Mouse (Mus musculus): ENCODE data around the gene Comt. TPM values are rescaled to one million over a fixed set of nuclear protein-coding genes. Genes with fewer than 3 reads are reported as not detected.

The Comt gene
- polyA plus RNA-seq (2015; fragmentation: Nextera tagmentation; extraction: Ambion mirVana) = 119 and 123 TPM in 2 replicates

GRCm38 (mm10) chr16:18426802-18427280 is at the start of gene Comt:
Gene Comt, minus strand, starts transcription at chr16:18426852.
- H3K27me3 ChIP-seq (replicated peaks; ENCODE audit: control insufficient read depth, insufficient read depth, low read length) = no peaks in the 10 kb centered on the region
- H3K27ac ChIP-seq (ENCODE audit: low read depth, low read length) = peak within 1 kb of the TSS; percentile 84
- H3K9me3 ChIP-seq (ENCODE audit: control insufficient read depth, low read length) = no peaks in the 10 kb centered on the region
- WGBS = 58% methylated on average over 5 of the region's 5 CpGs
- peaks cover 2% of the 10 kb centered on the region; the same call in 1 of the 2 replicates for H3K36me3 ChIP-seq (ENCODE audit: control insufficient read depth, insufficient read depth, low read length)
- H3K4me2 ChIP-seq (ENCODE audit: low read length) = peak within 1 kb of the TSS; percentile 87
- H3K4me1 ChIP-seq (ENCODE audit: control insufficient read depth, insufficient read depth, low read depth, low read length) = peaks cover 27% of the 10 kb centered on the region
- H3K4me3 ChIP-seq (ENCODE audit: low read length) = peak within 1 kb of the TSS; percentile 93
- no peak for ATAC-seq
- H3K9ac ChIP-seq (ENCODE audit: low read depth, low read length) = peak within 1 kb of the TSS; percentile 96

- no peak for ATAC-seq
These were observed 47.4 kb upstream of the Comt start for GRCm38 (mm10) chr16:18474021-18474420.

GRCm38 (mm10) chr16:18472976-18473375 is 46.3 kb upstream of the Comt start:
- peaks cover 6% of the 10 kb centered on the region for H3K36me3 ChIP-seq (ENCODE audit: control insufficient read depth, insufficient read depth, low read length)
- no peaks in the 10 kb centered on the region for H3K4me1 ChIP-seq (ENCODE audit: control insufficient read depth, insufficient read depth, low read depth, low read length)
- no peak overlapping the region for H3K27ac ChIP-seq (ENCODE audit: low read depth, low read length)
- ATAC-seq = no peak
- no peak overlapping the region for H3K9ac ChIP-seq (ENCODE audit: low read depth, low read length)
- H3K4me2 ChIP-seq (ENCODE audit: low read length) = no peak overlapping the region
- H3K9me3 ChIP-seq (ENCODE audit: control insufficient read depth, low read length) = no peaks in the 10 kb centered on the region
- H3K4me3 ChIP-seq (ENCODE audit: low read length) = no peak overlapping the region
- 92% methylated on average over 8 of the region's 8 CpGs for WGBS
- H3K27me3 ChIP-seq (replicated peaks; ENCODE audit: control insufficient read depth, insufficient read depth, low read length) = no peaks in the 10 kb centered on the region

More at GRCm38 (mm10) chr16:18474021-18474420, 47.4 kb upstream of the Comt start:
- Histone ChIP-seq H3K9me3 (ENCODE audit: control insufficient read depth, low read length) (no peaks in the 10 kb centered on the region), H3K4me3 (ENCODE audit: low read length) (no peak overlapping the region), H3K36me3 (ENCODE audit: control insufficient read depth, insufficient read depth, low read length) (peaks cover 6% of the 10 kb centered on the region), H3K9ac (ENCODE audit: low read depth, low read length) (no peak overlapping the region), H3K4me1 (ENCODE audit: control insufficient read depth, insufficient read depth, low read depth, low read length) (no peaks in the 10 kb centered on the region), H3K4me2 (ENCODE audit: low read length) (no peak overlapping the region), H3K27me3 (replicated peaks; ENCODE audit: control insufficient read depth, insufficient read depth, low read length) (no peaks in the 10 kb centered on the region), H3K27ac (ENCODE audit: low read depth, low read length) (no peak overlapping the region)
- 82% methylated on average over 2 of the region's 2 CpGs for whole genome bisulfite sequencing

- Histone ChIP-seq H3K27me3 (replicated peaks; ENCODE audit: control insufficient read depth, insufficient read depth, low read length) (no peaks in the 10 kb centered on the region), H3K9ac (ENCODE audit: low read depth, low read length) (no peak overlapping the region), H3K4me2 (ENCODE audit: low read length) (no peak overlapping the region), H3K4me1 (ENCODE audit: control insufficient read depth, insufficient read depth, low read depth, low read length) (no peaks in the 10 kb centered on the region), H3K27ac (ENCODE audit: low read depth, low read length) (no peak overlapping the region), H3K9me3 (ENCODE audit: control insufficient read depth, low read length) (no peaks in the 10 kb centered on the region), H3K36me3 (ENCODE audit: control insufficient read depth, insufficient read depth, low read length) (peaks cover 6% of the 10 kb centered on the region), H3K4me3 (ENCODE audit: low read length) (no peak overlapping the region)
- 54% methylated on average over 4 of the region's 4 CpGs for WGBS
- ATAC-seq = no peak
These were observed 45.8 kb upstream of the Comt start for GRCm38 (mm10) chr16:18472416-18472815.

- Histone ChIP-seq H3K4me1 (ENCODE audit: control insufficient read depth, insufficient read depth, low read depth, low read length) (no peaks in the 10 kb centered on the region), H3K9me3 (ENCODE audit: control insufficient read depth, low read length) (no peaks in the 10 kb centered on the region), H3K4me2 (ENCODE audit: low read length) (no peak overlapping the region), H3K27me3 (replicated peaks; ENCODE audit: control insufficient read depth, insufficient read depth, low read length) (no peaks in the 10 kb centered on the region), H3K9ac (ENCODE audit: low read depth, low read length) (no peak overlapping the region), H3K27ac (ENCODE audit: low read depth, low read length) (no peak overlapping the region), H3K4me3 (ENCODE audit: low read length) (no peak overlapping the region), H3K36me3 (ENCODE audit: control insufficient read depth, insufficient read depth, low read length) (peaks cover 6% of the 10 kb centered on the region)
- no peak for ATAC-seq
- 87% methylated on average over 6 of the region's 6 CpGs for WGBS
These were observed 45.3 kb upstream of the Comt start for GRCm38 (mm10) chr16:18471976-18472375.

GRCm38 (mm10) chr16:18471381-18471955 is 44.8 kb upstream of the Comt start:
- no peak for ATAC-seq
- H3K27ac ChIP-seq (ENCODE audit: low read depth, low read length) = no peak overlapping the region
- 71% methylated on average over 11 of the region's 11 CpGs for WGBS

GRCm38 (mm10) chr16:18470829-18471228 is 44.2 kb upstream of the Comt start:
- H3K36me3 ChIP-seq (ENCODE audit: control insufficient read depth, insufficient read depth, low read length) = peaks cover 5% of the 10 kb centered on the region
- no peak overlapping the region for H3K4me3 ChIP-seq (ENCODE audit: low read length)
- H3K9me3 ChIP-seq (ENCODE audit: control insufficient read depth, low read length) = no peaks in the 10 kb centered on the region
- H3K4me2 ChIP-seq (ENCODE audit: low read length) = no peak overlapping the region
- WGBS = 30% methylated on average over 1 of the region's 1 CpGs
- H3K27me3 ChIP-seq (replicated peaks; ENCODE audit: control insufficient read depth, insufficient read depth, low read length) = no peaks in the 10 kb centered on the region
- no peak overlapping the region for H3K9ac ChIP-seq (ENCODE audit: low read depth, low read length)
- H3K4me1 ChIP-seq (ENCODE audit: control insufficient read depth, insufficient read depth, low read depth, low read length) = no peaks in the 10 kb centered on the region
- H3K27ac ChIP-seq (ENCODE audit: low read depth, low read length) = no peak overlapping the region
- no peak for ATAC-seq

More at GRCm38 (mm10) chr16:18471381-18471955, 44.8 kb upstream of the Comt start:
- no peak overlapping the region for H3K9ac ChIP-seq (ENCODE audit: low read depth, low read length)
- H3K36me3 ChIP-seq (ENCODE audit: control insufficient read depth, insufficient read depth, low read length) = peaks cover 6% of the 10 kb centered on the region
- no peaks in the 10 kb centered on the region for H3K4me1 ChIP-seq (ENCODE audit: control insufficient read depth, insufficient read depth, low read depth, low read length)
- H3K4me2 ChIP-seq (ENCODE audit: low read length) = no peak overlapping the region
- no peaks in the 10 kb centered on the region for H3K9me3 ChIP-seq (ENCODE audit: control insufficient read depth, low read length)
- no peaks in the 10 kb centered on the region for H3K27me3 ChIP-seq (replicated peaks; ENCODE audit: control insufficient read depth, insufficient read depth, low read length)
- no peak overlapping the region for H3K4me3 ChIP-seq (ENCODE audit: low read length)

- WGBS = 82% methylated on average over 3 of the region's 3 CpGs
These were observed 37.6 kb upstream of the Comt start for GRCm38 (mm10) chr16:18464271-18464670.

GRCm38 (mm10) chr16:18462598-18462997 is 35.9 kb upstream of the Comt start:
- Histone ChIP-seq H3K4me2 (ENCODE audit: low read length) (no peak overlapping the region), H3K9me3 (ENCODE audit: control insufficient read depth, low read length) (no peaks in the 10 kb centered on the region), H3K36me3 (ENCODE audit: control insufficient read depth, insufficient read depth, low read length) (no peaks in the 10 kb centered on the region), H3K4me3 (ENCODE audit: low read length) (no peak overlapping the region), H3K9ac (ENCODE audit: low read depth, low read length) (no peak overlapping the region), H3K27me3 (replicated peaks; ENCODE audit: control insufficient read depth, insufficient read depth, low read length) (no peaks in the 10 kb centered on the region), H3K4me1 (ENCODE audit: control insufficient read depth, insufficient read depth, low read depth, low read length) (peaks cover 14% of the 10 kb centered on the region), H3K27ac (ENCODE audit: low read depth, low read length) (no peak overlapping the region)
- 63% methylated on average over 8 of the region's 8 CpGs for WGBS
- no peak for ATAC-seq

More at GRCm38 (mm10) chr16:18464271-18464670, 37.6 kb upstream of the Comt start:
- Histone ChIP-seq H3K27me3 (replicated peaks; ENCODE audit: control insufficient read depth, insufficient read depth, low read length) (no peaks in the 10 kb centered on the region), H3K27ac (ENCODE audit: low read depth, low read length) (no peak overlapping the region), H3K4me3 (ENCODE audit: low read length) (no peak overlapping the region), H3K4me2 (ENCODE audit: low read length) (no peak overlapping the region), H3K9me3 (ENCODE audit: control insufficient read depth, low read length) (no peaks in the 10 kb centered on the region), H3K4me1 (ENCODE audit: control insufficient read depth, insufficient read depth, low read depth, low read length) (peaks cover 11% of the 10 kb centered on the region), H3K36me3 (ENCODE audit: control insufficient read depth, insufficient read depth, low read length) (peaks cover under 1% of the 10 kb centered on the region; the same call in 1 of the 2 replicates), H3K9ac (ENCODE audit: low read depth, low read length) (no peak overlapping the region)
- ATAC-seq = no peak

Data from hindbrain, embryonic 16.5 days (tissue).